Mouse (Mus musculus): ENCODE results near the gene Hsd17b1.

Gene Hsd17b1

DNA sequence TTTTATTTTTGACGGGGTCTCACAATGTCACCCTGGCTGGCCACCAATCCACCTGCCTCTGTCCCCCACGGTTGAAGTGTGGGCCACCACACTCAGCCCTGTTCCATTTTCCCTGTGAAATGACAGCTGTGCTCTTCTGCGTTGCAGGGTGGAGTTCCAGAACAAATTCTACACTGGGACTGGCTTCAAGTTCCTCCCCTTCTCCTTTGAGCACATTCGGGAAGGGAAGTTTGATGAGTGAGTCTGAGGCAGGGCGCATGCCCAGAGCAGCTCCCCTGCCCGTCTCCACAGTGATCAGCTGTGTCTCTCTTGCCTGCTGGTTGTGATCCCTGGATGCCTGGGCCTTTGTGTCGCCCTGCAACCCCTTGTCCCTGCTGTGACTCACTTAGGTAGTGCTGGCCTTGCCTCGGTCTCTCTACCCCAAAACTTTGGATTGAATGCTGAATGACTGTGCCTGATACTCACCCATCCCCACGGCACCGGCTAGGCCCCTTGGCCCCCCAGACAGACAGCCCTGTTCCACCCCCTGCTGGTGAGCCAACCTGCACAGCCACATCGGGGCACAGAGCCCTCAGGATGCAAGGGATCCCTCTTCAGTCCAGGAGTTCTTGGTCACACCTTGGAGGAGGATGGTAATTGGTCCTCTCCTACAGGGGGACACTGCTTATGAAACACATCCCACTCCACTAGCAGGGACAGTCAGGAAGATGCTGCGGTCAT is 15.9 kb upstream of the Hsd17b1 start:
- no peak for DNase-seq

GRCm38 (mm10) chr11:101062971-101063675 is 15.1 kb upstream of the Hsd17b1 start:
- DNase-seq, result no peak

- no peak for DNase-seq
Observed at GRCm38 (mm10) chr11:101063676-101064327, 14.4 kb upstream of the Hsd17b1 start.

GRCm38 (mm10) chr11:101064462-101064861 is 13.7 kb upstream of the Hsd17b1 start:
- no peak for DNase-seq

- DNase-seq, result no peak
Observed at GRCm38 (mm10) chr11:101065002-101065401, 13.2 kb upstream of the Hsd17b1 start.

GRCm38 (mm10) chr11:101066549-101067412 is 11.4 kb upstream of the Hsd17b1 start:
- DNase-seq, result peak; percentile 83

- peak; percentile 95 for DNase-seq
Observed at GRCm38 (mm10) chr11:101069391-101070188, 8.6 kb upstream of the Hsd17b1 start, which contains the start of gene Naglu. Gene Naglu, plus strand, starts transcription at chr11:101070012.

GRCm38 (mm10) chr11:101070189-101070527 is 8.1 kb upstream of the Hsd17b1 start:
- no peak for DNase-seq

DNA sequence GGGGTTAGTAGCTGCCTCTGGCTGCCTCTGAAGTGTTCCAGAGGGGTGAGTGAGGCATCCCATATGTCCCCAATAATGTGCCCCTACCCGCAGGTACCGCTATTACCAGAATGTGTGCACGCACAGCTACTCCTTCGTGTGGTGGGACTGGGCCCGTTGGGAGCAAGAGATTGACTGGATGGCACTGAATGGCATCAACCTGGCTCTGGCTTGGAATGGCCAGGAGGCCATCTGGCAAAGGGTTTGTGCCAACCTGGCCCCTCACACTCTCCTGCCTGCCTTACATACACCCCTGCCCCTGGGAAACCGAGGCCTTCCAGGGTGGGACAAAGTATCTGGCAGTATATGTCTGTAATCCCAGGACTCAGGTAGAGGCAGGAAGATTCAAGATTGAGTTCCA is 7.2 kb upstream of the Hsd17b1 start:
- no peak for DNase-seq

DNA sequence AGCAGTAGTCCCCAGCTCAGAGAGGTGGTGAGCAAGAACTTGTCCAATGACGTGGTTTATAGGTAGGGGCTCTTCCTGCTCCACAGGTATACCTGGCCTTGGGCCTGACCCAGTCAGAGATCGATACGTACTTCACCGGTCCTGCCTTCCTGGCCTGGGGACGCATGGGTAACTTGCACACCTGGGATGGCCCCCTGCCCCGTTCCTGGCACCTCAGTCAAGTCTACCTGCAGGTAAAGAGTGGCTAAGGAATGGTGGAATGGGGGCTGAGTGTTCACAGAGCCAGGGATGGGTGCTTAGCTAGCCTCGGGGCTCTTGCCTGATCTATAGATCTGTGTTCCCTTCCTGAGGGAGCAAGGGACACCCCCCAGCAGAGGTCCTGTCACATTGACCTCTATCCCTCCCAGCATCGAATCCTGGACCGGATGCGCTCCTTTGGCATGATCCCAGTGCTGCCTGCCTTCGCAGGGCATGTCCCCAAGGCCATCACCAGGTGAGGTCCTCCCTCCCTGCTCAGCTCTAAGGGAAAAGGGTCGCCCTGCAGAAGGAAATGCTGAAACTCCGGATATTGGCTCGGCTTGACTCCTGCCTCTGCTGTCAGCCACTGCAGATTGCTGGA is 6.3 kb upstream of the Hsd17b1 start:
- no peak for DNase-seq

- no peak for DNase-seq
Observed at GRCm38 (mm10) chr11:101079746-101080145, 1.5 kb downstream of the Hsd17b1 start.

- no peak for DNase-seq
Observed at GRCm38 (mm10) chr11:101080421-101080820, 2.2 kb downstream of the Hsd17b1 start.

DNA sequence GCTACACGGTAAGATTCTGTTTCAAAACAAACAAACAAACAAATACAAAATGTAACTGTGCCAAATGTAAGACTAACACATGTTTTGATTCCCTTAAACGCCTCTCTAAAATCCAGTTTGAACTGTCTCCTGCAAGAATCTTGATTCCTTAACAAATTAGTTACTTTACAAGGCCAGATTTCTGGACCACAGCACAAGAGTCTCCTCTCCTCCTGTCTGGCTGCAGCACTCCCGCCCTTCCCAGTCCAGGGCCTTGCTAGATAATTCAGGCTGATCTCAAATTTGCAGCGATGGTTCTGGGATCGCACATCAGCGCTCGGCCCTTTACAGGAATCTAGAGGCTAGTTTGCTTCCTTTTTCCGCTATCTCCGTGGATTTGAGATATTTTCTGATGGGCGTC is 3.4 kb downstream of the Hsd17b1 start:
- DNase-seq, result no peak

DNA sequence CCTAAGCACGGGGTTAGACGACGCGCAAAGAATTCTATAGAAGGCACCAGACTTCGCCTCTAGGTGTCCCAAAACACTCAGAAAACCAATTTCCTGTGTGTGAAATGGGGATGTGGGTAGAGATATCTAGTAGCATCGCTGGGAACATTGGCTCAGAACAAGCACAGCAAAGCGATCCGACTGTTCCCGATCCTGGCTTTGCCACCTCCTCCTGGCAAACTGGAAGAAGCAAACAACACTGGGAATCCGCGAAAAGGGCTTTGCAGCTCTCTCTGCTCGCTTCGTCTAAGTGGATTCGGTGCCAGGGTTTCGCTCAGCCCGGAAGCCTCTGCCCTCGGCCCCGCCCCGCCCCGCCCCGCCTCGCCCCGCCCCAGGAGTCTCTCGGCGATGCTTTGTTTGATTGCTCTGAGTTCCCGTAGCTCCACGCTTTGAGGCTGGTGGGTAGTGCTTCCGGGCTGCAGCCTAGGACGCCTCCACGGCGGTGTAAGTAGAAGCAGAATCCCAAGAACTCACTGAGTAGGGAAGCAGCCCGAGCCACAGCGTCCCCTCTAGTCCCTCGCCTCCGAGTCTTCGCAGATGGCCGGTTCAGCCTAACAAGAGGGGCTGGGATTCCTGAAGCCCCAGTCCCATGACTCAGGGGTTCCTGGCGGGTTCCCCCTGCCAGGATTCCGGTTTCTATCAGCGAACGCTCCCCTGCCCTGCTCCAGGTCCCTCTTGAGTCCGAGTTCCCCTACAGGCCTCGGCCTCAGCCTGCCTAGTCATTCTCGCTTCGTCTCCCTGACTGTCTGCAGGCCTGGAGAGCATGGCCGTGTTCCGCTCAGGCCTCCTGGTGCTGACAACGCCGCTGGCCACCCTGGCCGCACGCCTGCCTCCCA is 4.2 kb downstream of the Hsd17b1 start, which contains the start of gene Coasy:
Gene Coasy, plus strand, starts transcription at position 358 of the 875 bp plus-strand sequence.
- peak; percentile 81 for DNase-seq

GRCm38 (mm10) chr11:101083083-101083697 is 5.0 kb downstream of the Hsd17b1 start:
- no peak for DNase-seq

DNA sequence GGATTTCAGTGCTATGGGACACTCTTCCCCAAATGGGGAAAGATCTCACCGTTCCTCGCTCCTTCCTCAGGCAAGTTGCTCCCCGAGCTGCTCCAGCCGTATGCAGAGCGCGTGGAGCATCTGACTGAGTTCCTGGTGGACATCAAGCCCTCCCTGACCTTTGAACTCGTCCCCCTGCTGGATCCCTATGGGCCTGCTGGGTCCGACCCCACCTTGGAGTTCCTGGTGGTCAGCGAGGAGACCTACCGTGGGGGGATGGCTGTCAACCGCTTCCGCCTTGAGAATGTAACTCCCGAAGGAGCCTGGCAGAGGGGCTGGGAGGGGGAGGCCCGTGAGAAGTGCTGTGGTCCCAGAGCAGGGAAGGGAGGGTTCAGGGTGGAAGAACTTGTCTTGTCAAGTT is 6.0 kb downstream of the Hsd17b1 start:
- DNase-seq, result no peak

DNA sequence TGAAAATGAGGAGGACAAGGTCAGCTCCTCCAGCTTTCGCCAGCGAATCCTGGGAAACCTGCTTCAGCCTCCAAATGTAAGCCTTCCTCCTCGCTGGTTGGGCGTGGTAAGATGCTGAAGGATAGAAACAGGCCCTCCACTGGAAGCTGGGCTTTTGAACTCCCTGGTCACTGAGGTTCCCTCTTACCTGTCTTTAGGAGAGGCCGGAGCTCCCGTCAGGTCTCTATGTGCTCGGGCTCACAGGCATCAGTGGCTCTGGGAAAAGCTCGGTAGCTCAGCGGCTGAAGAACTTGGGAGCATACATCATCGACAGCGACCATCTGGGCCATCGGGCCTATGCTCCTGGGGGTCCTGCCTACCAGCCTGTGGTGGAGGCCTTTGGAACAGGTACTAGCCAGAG is 6.6 kb downstream of the Hsd17b1 start:
- no peak for DNase-seq

- no peak for DNase-seq
Observed at GRCm38 (mm10) chr11:101085617-101086322, 7.6 kb downstream of the Hsd17b1 start.

DNA sequence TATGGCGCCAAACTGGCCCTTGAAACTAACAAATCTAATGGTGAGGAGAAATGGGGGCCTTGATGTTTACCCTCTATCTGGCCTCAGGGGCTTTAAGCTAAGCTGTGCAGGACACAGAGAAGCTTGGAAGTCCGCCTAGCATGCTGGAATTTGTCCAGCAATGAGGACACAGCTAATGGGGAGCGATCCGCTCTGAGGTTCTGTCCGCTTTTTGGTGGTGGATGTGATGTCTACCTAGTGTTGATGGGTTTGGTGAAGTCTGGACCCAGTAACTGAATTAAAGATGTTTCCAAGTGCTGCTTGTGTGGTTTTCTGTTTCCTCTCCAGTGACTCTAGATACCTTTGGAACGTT is 8.1 kb downstream of the Hsd17b1 start:
- no peak for DNase-seq
